Mouse (Mus musculus): ENCODE measurements around the gene Ihh. TPM values are rescaled to one million over a fixed set of nuclear protein-coding genes. Genes with fewer than 3 reads are reported as not detected.
A peak's percentile ranks its signal among the peaks of the same experiment; 100 is the strongest.

Gene Ihh
- polyA plus RNA-seq, 1 experiment from 2014 or later, result 0.13 TPM

- Histone ChIP-seq H3K4me2 (replicated peaks) (no peak overlapping the region), H3K27ac (no peak overlapping the region), H3K27me3 (peaks cover 57% of the 10 kb centered on the region), H3K4me1 (replicated peaks) (0 out of 2 replicates have a peak, but pooled peaks cover 2% of the 10 kb centered on the region), H3K36me3 (no peaks in the 10 kb centered on the region), H3K9me3 (no peaks in the 10 kb centered on the region), H3K4me3 (replicated peaks) (no peak overlapping the region), H3K9ac (replicated peaks) (no peak overlapping the region)
- no peak for ATAC-seq
- WGBS, result 15% methylated on average over 3 of the region's 3 CpGs
These were observed 11.7 kb downstream of the Ihh start for GRCm38 (mm10) chr1:74939762-74940161.

- Histone ChIP-seq H3K4me1 (replicated peaks) (0 out of 2 replicates have a peak, but pooled peaks cover 2% of the 10 kb centered on the region), H3K27me3 (peaks cover 57% of the 10 kb centered on the region), H3K4me2 (replicated peaks) (no peak overlapping the region), H3K9me3 (no peaks in the 10 kb centered on the region), H3K4me3 (replicated peaks) (no peak overlapping the region), H3K9ac (replicated peaks) (no peak overlapping the region), H3K36me3 (no peaks in the 10 kb centered on the region), H3K27ac (no peak overlapping the region)
- WGBS, result 44% methylated on average over 12 of the region's 12 CpGs
- ATAC-seq, result no peak
These were observed 15.1 kb downstream of the Ihh start for GRCm38 (mm10) chr1:74936221-74936830.

GRCm38 (mm10) chr1:74935402-74935801, 16.1 kb downstream of the Ihh start, which contains the start of gene Cfap65:
Gene Cfap65, minus strand, starts transcription at chr1:74935599.
- H3K36me3 ChIP-seq, result no peaks in the 10 kb centered on the region
- H3K27ac ChIP-seq, result no peak within 1 kb of the TSS
- peaks cover 55% of the 10 kb centered on the region for H3K27me3 ChIP-seq
- H3K4me2 ChIP-seq (replicated peaks), result peak within 1 kb of the TSS; percentile 68
- H3K9ac ChIP-seq (replicated peaks), result peak within 1 kb of the TSS; percentile 61
- peak within 1 kb of the TSS; percentile 44 for H3K4me3 ChIP-seq (replicated peaks)
- 0 out of 2 replicates have a peak, but pooled peaks cover 2% of the 10 kb centered on the region for H3K4me1 ChIP-seq (replicated peaks)
- peak; percentile 82 for ATAC-seq
- 1% methylated on average over 18 of the region's 18 CpGs for WGBS
- no peaks in the 10 kb centered on the region for H3K9me3 ChIP-seq

GRCm38 (mm10) chr1:74927621-74928296, 23.7 kb downstream of the Ihh start:
- H3K27me3 ChIP-seq, result peaks cover 52% of the 10 kb centered on the region
- WGBS, result 80% methylated on average over 9 of the region's 9 CpGs
- no peak overlapping the region for H3K9ac ChIP-seq (replicated peaks)
- H3K36me3 ChIP-seq, result no peaks in the 10 kb centered on the region
- no peak overlapping the region for H3K4me2 ChIP-seq (replicated peaks)
- no peak overlapping the region for H3K27ac ChIP-seq
- H3K4me3 ChIP-seq (replicated peaks), result no peak overlapping the region
- no peaks in the 10 kb centered on the region for H3K9me3 ChIP-seq
- H3K4me1 ChIP-seq (replicated peaks), result no peaks in the 10 kb centered on the region
- 0 out of 2 replicates have a peak, but pooled peaks have one; percentile 20 for ATAC-seq

- 38% methylated on average over 6 of the region's 6 CpGs for WGBS
- peaks cover 45% of the 10 kb centered on the region; the same call in 1 of the 2 replicates for H3K27me3 ChIP-seq
These were observed 24.8 kb downstream of the Ihh start for GRCm38 (mm10) chr1:74926721-74927120.

GRCm38 (mm10) chr1:74924464-74924863, 27.0 kb downstream of the Ihh start:
- ATAC-seq, result no peak
- Histone ChIP-seq H3K9ac (replicated peaks) (no peak overlapping the region), H3K4me1 (replicated peaks) (no peaks in the 10 kb centered on the region), H3K4me2 (replicated peaks) (no peak overlapping the region), H3K36me3 (no peaks in the 10 kb centered on the region), H3K9me3 (no peaks in the 10 kb centered on the region), H3K4me3 (replicated peaks) (no peak overlapping the region), H3K27me3 (peaks cover 38% of the 10 kb centered on the region; the same call in 1 of the 2 replicates), H3K27ac (no peak overlapping the region)
- 65% methylated on average over 4 of the region's 4 CpGs for WGBS

More at GRCm38 (mm10) chr1:74926721-74927120, 24.8 kb downstream of the Ihh start:
- no peak overlapping the region for H3K4me3 ChIP-seq (replicated peaks)
- H3K27ac ChIP-seq, result no peak overlapping the region
- H3K4me2 ChIP-seq (replicated peaks), result no peak overlapping the region
- H3K4me1 ChIP-seq (replicated peaks), result no peaks in the 10 kb centered on the region
- no peak for ATAC-seq
- no peaks in the 10 kb centered on the region for H3K9me3 ChIP-seq
- no peaks in the 10 kb centered on the region for H3K36me3 ChIP-seq
- no peak overlapping the region for H3K9ac ChIP-seq (replicated peaks)

- Histone ChIP-seq H3K27me3 (peaks cover 21% of the 10 kb centered on the region; the same call in 1 of the 2 replicates), H3K27ac (no peak overlapping the region), H3K4me2 (replicated peaks) (no peak overlapping the region), H3K4me3 (replicated peaks) (no peak overlapping the region), H3K4me1 (replicated peaks) (no peaks in the 10 kb centered on the region), H3K9ac (replicated peaks) (no peak overlapping the region), H3K36me3 (no peaks in the 10 kb centered on the region), H3K9me3 (no peaks in the 10 kb centered on the region)
- no peak for ATAC-seq
- 23% methylated on average over 13 of the region's 13 CpGs for WGBS
These were observed 35.8 kb downstream of the Ihh start for GRCm38 (mm10) chr1:74915706-74916105.

GRCm38 (mm10) chr1:74902191-74902590, 49.3 kb downstream of the Ihh start:
- no peak for ATAC-seq
- H3K27me3 ChIP-seq, result peaks cover 89% of the 10 kb centered on the region
- H3K4me1 ChIP-seq (replicated peaks), result peaks cover 27% of the 10 kb centered on the region

GRCm38 (mm10) chr1:74901686-74902085, 49.8 kb downstream of the Ihh start:
- H3K4me1 ChIP-seq (replicated peaks), result peaks cover 27% of the 10 kb centered on the region
- H3K36me3 ChIP-seq, result no peaks in the 10 kb centered on the region
- WGBS, result under 1% methylated on average over 3 of the region's 3 CpGs
- no peak overlapping the region for H3K4me3 ChIP-seq (replicated peaks)
- no peak overlapping the region for H3K9ac ChIP-seq (replicated peaks)
- no peaks in the 10 kb centered on the region for H3K9me3 ChIP-seq
- peaks cover 94% of the 10 kb centered on the region for H3K27me3 ChIP-seq
- H3K27ac ChIP-seq, result no peak overlapping the region
- no peak for ATAC-seq
- no peak overlapping the region for H3K4me2 ChIP-seq (replicated peaks)

More at GRCm38 (mm10) chr1:74902191-74902590, 49.3 kb downstream of the Ihh start:
- Histone ChIP-seq H3K4me3 (replicated peaks) (no peak overlapping the region), H3K9ac (replicated peaks) (no peak overlapping the region), H3K9me3 (no peaks in the 10 kb centered on the region), H3K27ac (no peak overlapping the region), H3K4me2 (replicated peaks) (no peak overlapping the region), H3K36me3 (no peaks in the 10 kb centered on the region)
- WGBS, result 30% methylated on average over 6 of the region's 6 CpGs

- H3K27ac ChIP-seq, result no peak overlapping the region
- ATAC-seq, result peak; percentile 38; the same call in 1 of the 2 replicates
These were observed 50.9 kb downstream of the Ihh start for GRCm38 (mm10) chr1:74900341-74901285.

GRCm38 (mm10) chr1:74898656-74899431, 52.6 kb downstream of the Ihh start:
- Histone ChIP-seq H3K9me3 (no peaks in the 10 kb centered on the region), H3K4me2 (replicated peaks) (no peak overlapping the region), H3K27me3 (peaks cover 97% of the 10 kb centered on the region), H3K36me3 (no peaks in the 10 kb centered on the region), H3K27ac (no peak overlapping the region), H3K4me1 (replicated peaks) (peaks cover 32% of the 10 kb centered on the region), H3K9ac (replicated peaks) (no peak overlapping the region), H3K4me3 (replicated peaks) (no peak overlapping the region)
- ATAC-seq, result no peak
- 8% methylated on average over 7 of the region's 10 CpGs for WGBS

More at GRCm38 (mm10) chr1:74900341-74901285, 50.9 kb downstream of the Ihh start:
- H3K9me3 ChIP-seq, result no peaks in the 10 kb centered on the region
- 2% methylated on average over 65 of the region's 66 CpGs for WGBS
- H3K4me2 ChIP-seq (replicated peaks), result peak overlapping the region; percentile 68
- peaks cover 32% of the 10 kb centered on the region for H3K4me1 ChIP-seq (replicated peaks)
- peak overlapping the region; percentile 59 for H3K9ac ChIP-seq (replicated peaks)
- H3K27me3 ChIP-seq, result peaks cover 97% of the 10 kb centered on the region
- no peaks in the 10 kb centered on the region for H3K36me3 ChIP-seq
- H3K4me3 ChIP-seq (replicated peaks), result peak overlapping the region; percentile 40

Measured in midbrain, embryonic 13.5 days (tissue).